Mouse (Mus musculus) adrenal gland, adult 2 months (tissue): ENCODE results near the gene Tnfaip8l1. TPM values are rescaled to one million over a fixed set of nuclear protein-coding genes. Genes with fewer than 3 reads are reported as not detected.

Experiments
- DNase-seq: peaks from one replicate; pipeline ENCODE4 v3.0.0; 2021
- microRNA-seq, 2 experiments: library from miRNA; unstranded; fragments of <30 nt; microRNA quantifications; one replicate each; pipeline ENCODE4 v1.2.0; 2021
- polyA plus RNA-seq: library from polyadenylated mRNA; depleted of rRNA; stranded (reverse); fragments of >200 nt; gene quantifications from 2 replicates; pipeline ENCODE4 v1.2.3, GENCODE M21; 2012; rRNA removed
- total RNA-seq, 2 experiments: library from RNA; stranded (reverse); gene quantifications; 2 replicates each; pipeline ENCODE4 v1.2.3; 2021

Tnfaip8l1 gene
- total and polyA plus RNA-seq, 3 experiments = 2.0 to 4.2 (median 2.4) TPM

DNA sequence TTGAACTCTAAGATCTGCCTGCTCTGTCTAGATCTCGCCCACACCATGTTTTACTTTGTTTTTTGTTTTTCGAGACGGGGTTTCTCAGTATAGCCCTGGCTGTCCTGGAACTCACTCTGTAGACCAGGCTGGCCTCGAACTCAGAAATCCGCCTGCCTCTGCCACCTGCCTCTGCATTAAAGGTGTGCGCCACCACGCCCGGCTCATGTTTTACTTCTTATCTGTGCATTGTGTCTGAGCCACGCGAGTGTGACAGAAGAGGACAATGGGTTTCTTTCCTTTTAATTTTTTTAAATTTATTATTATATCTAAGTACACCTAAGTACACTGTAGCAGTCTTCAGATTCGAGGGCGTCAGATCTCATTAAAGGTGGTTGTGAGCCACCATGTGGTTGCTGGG is 57.0 kb downstream of the Tnfaip8l1 start:
- DNase-seq = no peak

DNA sequence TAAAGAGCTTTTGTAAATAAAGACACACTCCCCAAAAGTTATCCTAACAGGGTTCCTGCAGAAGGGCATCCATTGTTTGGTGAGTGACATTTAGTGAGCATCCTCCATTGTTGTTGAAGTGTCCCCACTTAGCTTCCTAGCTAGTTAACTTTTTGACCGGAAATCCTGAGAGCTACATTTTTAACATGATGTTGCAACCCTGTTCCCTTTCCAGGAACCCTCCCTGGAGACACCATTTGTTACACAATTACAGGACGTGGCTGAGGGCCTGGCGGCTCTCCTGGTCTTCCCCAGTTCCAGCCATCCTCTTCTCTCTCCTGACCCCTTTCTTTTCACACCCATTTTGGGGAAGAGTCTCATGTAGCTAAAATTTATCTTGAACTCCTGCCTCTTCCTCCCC is 57.5 kb downstream of the Tnfaip8l1 start:
- DNase-seq = peak; percentile 73

Small RNA genes lying within 50 kb of the gene (microRNA-seq; reads per million reads assigned to microRNA genes)
- gene Gm44397 = 0 reads per million in 2 experiments

Other genes with a start within 250 kb of the Tnfaip8l1 start
- 1 to 10 TPM; 3.0 to 3.6 TPM for gene Zfp119b, start 213.0 kb upstream of the Tnfaip8l1 start, total RNA-seq
- 0.07 TPM in 1 of 2 replicates, not detected in the other for gene Zfp119b, start 213.0 kb upstream of the Tnfaip8l1 start, polyA plus RNA-seq
- gene Ebi3, start 209.8 kb upstream of the Tnfaip8l1 start, total RNA-seq = 1 to 10 TPM in 1 of 2 experiments, under 1 TPM in 1; 0.66 to 1.2 TPM
- 4.7 and 5.8 TPM in 2 replicates for gene Ebi3, start 209.8 kb upstream of the Tnfaip8l1 start, polyA plus RNA-seq
- gene Yju2, start 203.4 kb upstream of the Tnfaip8l1 start, total RNA-seq = 10 to 100 TPM; 16.7 to 19.1 TPM
- gene Yju2, start 203.4 kb upstream of the Tnfaip8l1 start, polyA plus RNA-seq = 4.4 and 5.3 TPM in 2 replicates
- gene Shd, start 192.0 kb upstream of the Tnfaip8l1 start, total RNA-seq = 1 to 10 TPM in 1 of 2 experiments, under 1 TPM in 1; 0.52 to 1.2 TPM
- gene Shd, start 192.0 kb upstream of the Tnfaip8l1 start, polyA plus RNA-seq = 3.2 and 7.8 TPM in 2 replicates
- 1 to 10 TPM; 1.0 to 2.7 TPM for gene Fsd1, start 176.0 kb upstream of the Tnfaip8l1 start, total RNA-seq
- 2.3 and 2.7 TPM in 2 replicates for gene Fsd1, start 176.0 kb upstream of the Tnfaip8l1 start, polyA plus RNA-seq
- gene Stap2, start 156.9 kb upstream of the Tnfaip8l1 start, total RNA-seq = 1 to 10 TPM; 5.6 TPM
- 5.2 and 8.4 TPM in 2 replicates for gene Stap2, start 156.9 kb upstream of the Tnfaip8l1 start, polyA plus RNA-seq
- gene Mpnd, start 156.8 kb upstream of the Tnfaip8l1 start, total RNA-seq = 10 to 100 TPM; 87.3 to 90.5 TPM
- 179 and 197 TPM in 2 replicates for gene Mpnd, start 156.8 kb upstream of the Tnfaip8l1 start, polyA plus RNA-seq
- 10 to 100 TPM; 41.3 to 44.0 TPM for gene Sh3gl1, start 125.8 kb upstream of the Tnfaip8l1 start, total RNA-seq
- 66.4 and 70.6 TPM in 2 replicates for gene Sh3gl1, start 125.8 kb upstream of the Tnfaip8l1 start, polyA plus RNA-seq
- 1 to 10 TPM; 1.6 to 2.5 TPM for gene Chaf1a, start 122.0 kb upstream of the Tnfaip8l1 start, total RNA-seq
- gene Chaf1a, start 122.0 kb upstream of the Tnfaip8l1 start, polyA plus RNA-seq = 1.5 and 2.0 TPM in 2 replicates
- 10 to 100 TPM; 83.2 to 83.8 TPM for gene Ubxn6, start 87.4 kb upstream of the Tnfaip8l1 start, total RNA-seq
- 67.8 and 91.2 TPM in 2 replicates for gene Ubxn6, start 87.4 kb upstream of the Tnfaip8l1 start, polyA plus RNA-seq
- 10 to 100 TPM; 52.7 to 63.7 TPM for gene Hdgfl2, start 82.8 kb upstream of the Tnfaip8l1 start, total RNA-seq
- gene Hdgfl2, start 82.8 kb upstream of the Tnfaip8l1 start, polyA plus RNA-seq = 93.5 and 97.9 TPM in 2 replicates
- gene Plin4, start 52.7 kb upstream of the Tnfaip8l1 start, total RNA-seq = 100 to 1,000 TPM in 1 of 2 experiments, 10 to 100 TPM in 1; 92.6 to 121 TPM
- 100 and 184 TPM in 2 replicates for gene Plin4, start 52.7 kb upstream of the Tnfaip8l1 start, polyA plus RNA-seq
- gene Plin5, start 44.9 kb upstream of the Tnfaip8l1 start, total RNA-seq = 10 to 100 TPM; 59.5 to 71.9 TPM
- gene Plin5, start 44.9 kb upstream of the Tnfaip8l1 start, polyA plus RNA-seq = 42.9 and 91.7 TPM in 2 replicates
- 10 to 100 TPM; 23.9 to 45.5 TPM for gene Lrg1, start 40.5 kb upstream of the Tnfaip8l1 start, total RNA-seq
- 134 and 212 TPM in 2 replicates for gene Lrg1, start 40.5 kb upstream of the Tnfaip8l1 start, polyA plus RNA-seq
- gene Sema6b, start 22.1 kb upstream of the Tnfaip8l1 start, total RNA-seq = 10 to 100 TPM in 1 of 2 experiments, 1 to 10 TPM in 1; 6.3 to 10.2 TPM
- gene Sema6b, start 22.1 kb upstream of the Tnfaip8l1 start, polyA plus RNA-seq = 32.9 and 36.5 TPM in 2 replicates
- gene Mydgf, start 21.4 kb downstream of the Tnfaip8l1 start, total RNA-seq = 10 to 100 TPM; 51.8 to 55.3 TPM
- 70.5 and 71.0 TPM in 2 replicates for gene Mydgf, start 21.4 kb downstream of the Tnfaip8l1 start, polyA plus RNA-seq
- gene Dpp9, start 56.4 kb downstream of the Tnfaip8l1 start, total RNA-seq = 10 to 100 TPM; 37.5 to 39.7 TPM
- gene Dpp9, start 56.4 kb downstream of the Tnfaip8l1 start, polyA plus RNA-seq = 53.2 and 65.3 TPM in 2 replicates
- gene Fem1a, start 94.3 kb downstream of the Tnfaip8l1 start, total RNA-seq = 10 to 100 TPM; 27.0 to 32.4 TPM
- gene Fem1a, start 94.3 kb downstream of the Tnfaip8l1 start, polyA plus RNA-seq = 44.6 and 46.9 TPM in 2 replicates
- 10 to 100 TPM; 22.7 to 29.4 TPM for gene Ticam1, start 114.3 kb downstream of the Tnfaip8l1 start, total RNA-seq
- gene Ticam1, start 114.3 kb downstream of the Tnfaip8l1 start, polyA plus RNA-seq = 39.7 and 50.2 TPM in 2 replicates
- gene Plin3, start 130.4 kb downstream of the Tnfaip8l1 start, total RNA-seq = 100 to 1,000 TPM in 1 of 2 experiments, 10 to 100 TPM in 1; 65.9 to 101 TPM
- gene Plin3, start 130.4 kb downstream of the Tnfaip8l1 start, polyA plus RNA-seq = 43.9 and 51.8 TPM in 2 replicates
- not detected for gene Arrdc5, start 137.8 kb downstream of the Tnfaip8l1 start, total RNA-seq
- gene Arrdc5, start 137.8 kb downstream of the Tnfaip8l1 start, polyA plus RNA-seq = not detected in 2 replicates
- 1 to 10 TPM; 3.1 to 3.5 TPM for gene Uhrf1, start 140.8 kb downstream of the Tnfaip8l1 start, total RNA-seq
- gene Uhrf1, start 140.8 kb downstream of the Tnfaip8l1 start, polyA plus RNA-seq = 2.7 and 3.0 TPM in 2 replicates
- 10 to 100 TPM; 37.6 to 37.8 TPM for gene Kdm4b, start 163.6 kb downstream of the Tnfaip8l1 start, total RNA-seq
- gene Kdm4b, start 163.6 kb downstream of the Tnfaip8l1 start, polyA plus RNA-seq = 53.7 and 56.4 TPM in 2 replicates